Mouse (Mus musculus) megakaryocyte-erythroid progenitor cell, adult 5 weeks (primary cell): ENCODE results near the gene C530025M09Rik. TPM values are rescaled to one million over a fixed set of nuclear protein-coding genes. Genes with fewer than 3 reads are reported as not detected.

Source experiments
- polyA plus RNA-seq: library from polyadenylated mRNA; stranded (reverse); fragments of >175 nt; gene quantifications from 2 replicates; pipeline ENCODE4 v1.2.3, GENCODE M21; 2012

C530025M09Rik gene
- not detected in 2 replicates for polyA plus RNA-seq

DNA sequence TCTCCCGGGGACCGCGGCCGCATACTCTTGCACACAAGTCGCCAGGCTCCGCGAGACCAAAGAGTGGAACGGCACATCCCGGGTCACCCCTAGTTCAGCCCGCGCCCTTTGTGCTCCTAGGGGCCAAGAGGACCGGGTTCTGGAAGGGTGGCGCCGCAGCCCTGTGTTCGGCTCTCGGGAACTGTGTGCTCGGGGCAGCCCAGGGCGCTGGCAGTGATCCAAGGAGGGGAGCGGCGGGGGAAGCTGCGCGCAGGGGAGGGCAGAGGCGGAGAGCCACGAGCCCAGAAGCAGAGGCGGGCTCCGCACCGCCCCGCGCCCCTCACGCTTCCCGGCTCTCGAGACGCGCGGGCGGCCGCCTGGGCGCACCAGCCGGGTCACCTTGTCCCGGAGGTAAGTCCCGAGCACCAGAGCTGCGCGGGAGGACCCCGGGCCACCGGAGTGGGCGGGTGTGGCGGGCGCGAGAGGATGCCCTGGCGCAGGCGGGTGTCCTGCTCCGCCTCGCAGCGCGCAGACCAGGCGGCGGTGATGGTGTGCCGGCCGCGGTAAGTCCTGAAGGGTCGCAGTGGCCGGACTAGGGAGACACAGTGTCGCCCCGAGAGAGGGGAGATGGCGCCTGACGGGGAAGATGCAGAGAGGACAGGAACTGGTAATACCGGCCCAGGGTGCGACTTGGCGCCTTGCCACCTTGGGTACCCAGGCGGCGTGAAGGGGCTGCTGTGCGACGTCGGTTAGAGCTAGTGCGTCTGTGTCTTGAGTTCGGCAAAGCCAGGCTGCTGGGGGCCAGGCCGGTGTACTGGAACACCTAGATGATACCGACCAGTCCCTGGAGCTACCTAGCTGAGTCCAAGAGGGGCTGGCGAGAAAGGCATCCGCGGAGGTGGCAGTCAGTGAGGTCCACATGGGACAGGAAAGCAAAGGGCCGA is at the start of gene C530025M09Rik:
Gene C530025M09Rik (minus strand): TSS at position 678 of the 923 bp plus-strand sequence.

DNA sequence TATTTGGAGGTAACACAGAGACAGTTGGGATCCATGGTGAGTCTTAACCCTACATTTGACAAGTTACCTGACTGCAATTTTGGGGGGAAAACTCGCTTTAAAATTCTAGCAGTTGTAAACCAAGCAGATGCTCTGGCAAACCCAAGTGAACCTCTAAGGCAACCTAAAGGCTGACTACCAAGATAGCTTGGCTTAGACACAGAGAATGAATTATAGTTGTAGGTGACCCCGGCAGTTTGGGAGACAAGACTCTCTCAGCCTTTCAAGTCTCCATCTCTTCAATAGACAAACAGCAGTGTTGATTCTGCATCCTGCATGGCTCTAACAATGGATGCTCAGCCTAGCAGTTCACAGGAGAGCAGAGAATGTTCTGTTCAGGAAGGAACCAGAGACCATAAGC is 2.1 kb downstream of the C530025M09Rik start, which contains the start of gene Syndig1:
Gene Syndig1 (plus strand): TSS at position 301 of the 400 bp plus-strand sequence.

Other genes starting within 250 kb of the C530025M09Rik start
- gene Syndig1, start 2.0 kb downstream of the C530025M09Rik start, polyA plus RNA-seq, result not detected in 2 replicates